Mouse (Mus musculus) CD8-positive naive resting alpha-beta T cell, adult 2 months (primary cell): Measurements from ENCODE around the gene Fancd2.
A peak's percentile ranks its signal among the peaks of the same experiment; 100 is the strongest.

Source experiments
- DNase-seq, 2 experiments: peaks; one replicate each; pipeline ENCODE4 v3.0.0; 2022; ENCODE audit warnings: low read depth in 2 of 2, low spot score in 2 of 2

Fancd2 gene

GRCm38 (mm10) chr6:113608871-113609270 lies 77.4 kb downstream of the Fancd2 start:
- no peak for DNase-seq

- DNase-seq = no peak
These were observed 77.8 kb downstream of the Fancd2 start for GRCm38 (mm10) chr6:113609293-113609692.

GRCm38 (mm10) chr6:113612258-113612969 lies 80.9 kb downstream of the Fancd2 start:
- no peak for DNase-seq

GRCm38 (mm10) chr6:113614152-113614551 lies 82.7 kb downstream of the Fancd2 start:
- no peak for DNase-seq

- DNase-seq = no peak
These were observed 83.5 kb downstream of the Fancd2 start for GRCm38 (mm10) chr6:113614997-113615396.

GRCm38 (mm10) chr6:113615489-113615888 lies 84.0 kb downstream of the Fancd2 start:
- DNase-seq = no peak

GRCm38 (mm10) chr6:113623386-113623785 lies 91.9 kb downstream of the Fancd2 start:
- DNase-seq = no peak

- DNase-seq = peak; percentile 61 to 71
These were observed 92.7 kb downstream of the Fancd2 start, which contains the start of gene Vhl for GRCm38 (mm10) chr6:113623941-113624751. TSS of gene Vhl (plus strand) at chr6:113623959.

GRCm38 (mm10) chr6:113624989-113625770 lies 93.7 kb downstream of the Fancd2 start:
- DNase-seq = no peak

GRCm38 (mm10) chr6:113630322-113630721 lies 98.8 kb downstream of the Fancd2 start:
- no peak for DNase-seq

- no peak for DNase-seq
These were observed 101.4 kb downstream of the Fancd2 start for GRCm38 (mm10) chr6:113632863-113633262.

- peak; percentile 94 to 95 for DNase-seq
These were observed 107.0 kb downstream of the Fancd2 start, which contains the start of gene Irak2 for GRCm38 (mm10) chr6:113638302-113639040. TSS of gene Irak2 (plus strand) at chr6:113638467.

- DNase-seq = no peak
These were observed 107.7 kb downstream of the Fancd2 start for GRCm38 (mm10) chr6:113639201-113639600.

GRCm38 (mm10) chr6:113642605-113643004 lies 111.1 kb downstream of the Fancd2 start:
- no peak for DNase-seq

GRCm38 (mm10) chr6:113643021-113643420 lies 111.5 kb downstream of the Fancd2 start:
- DNase-seq = no peak

GRCm38 (mm10) chr6:113643967-113644366 lies 112.5 kb downstream of the Fancd2 start:
- DNase-seq = no peak

GRCm38 (mm10) chr6:113644808-113645207 lies 113.3 kb downstream of the Fancd2 start:
- DNase-seq = no peak
